Mouse (Mus musculus): ENCODE data around the gene Npnt. TPM values are rescaled to one million over a fixed set of nuclear protein-coding genes. Genes with fewer than 3 reads are reported as not detected.

The Npnt gene
- polyA plus RNA-seq, 1 experiment = 110 TPM

DNA sequence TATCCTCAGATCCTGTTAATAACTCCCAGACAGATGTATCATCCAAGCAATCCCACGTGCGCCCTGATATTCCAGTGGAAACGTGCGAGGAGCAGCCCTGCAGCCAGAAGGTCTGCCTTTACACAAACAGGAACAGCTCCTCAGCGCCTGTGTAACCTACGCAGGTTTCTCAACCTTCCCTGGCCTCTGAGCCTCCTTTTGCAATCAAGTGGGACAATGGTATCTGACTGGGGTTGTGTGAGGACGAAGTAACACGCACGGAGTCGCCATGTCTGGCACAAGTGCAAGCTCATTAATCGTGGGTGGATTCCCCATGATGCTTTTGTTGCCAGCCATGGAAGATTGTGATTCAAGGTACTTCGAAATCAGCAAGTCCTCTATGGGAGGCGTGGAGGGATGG, 86.2 kb downstream of the Npnt start:
- Histone ChIP-seq H3K36me3 (ENCODE audit: control insufficient read depth, insufficient read depth) (no peaks in the 10 kb centered on the region), H3ac (ENCODE audit: control insufficient read depth, insufficient read length, low read depth) (no peak overlapping the region), H3K4me3 (ENCODE audit: insufficient read depth, poor library complexity, severe bottlenecking) (no peak overlapping the region), H3K79me3 (ENCODE audit: low read depth) (no peaks in the 10 kb centered on the region), H3K27me3 (ENCODE audit: control insufficient read depth, insufficient read depth, insufficient read length) (no peaks in the 10 kb centered on the region), H3K79me2 (ENCODE audit: control insufficient read depth, insufficient read depth) (no peaks in the 10 kb centered on the region)
- no peak for TF ChIP-seq FOSL1 (IDR thresholded peaks at IDR 0.05; ENCODE audit: insufficient read depth, low read length, poor library complexity, severe bottlenecking)
- TF ChIP-seq CEBPB (IDR thresholded peaks at IDR 0.05; ENCODE audit: low read depth) = no peak
- no peak for TF ChIP-seq MYOD1 (IDR thresholded peaks at IDR 0.05; ENCODE audit: control insufficient read depth, insufficient read length, low read depth)

DNA sequence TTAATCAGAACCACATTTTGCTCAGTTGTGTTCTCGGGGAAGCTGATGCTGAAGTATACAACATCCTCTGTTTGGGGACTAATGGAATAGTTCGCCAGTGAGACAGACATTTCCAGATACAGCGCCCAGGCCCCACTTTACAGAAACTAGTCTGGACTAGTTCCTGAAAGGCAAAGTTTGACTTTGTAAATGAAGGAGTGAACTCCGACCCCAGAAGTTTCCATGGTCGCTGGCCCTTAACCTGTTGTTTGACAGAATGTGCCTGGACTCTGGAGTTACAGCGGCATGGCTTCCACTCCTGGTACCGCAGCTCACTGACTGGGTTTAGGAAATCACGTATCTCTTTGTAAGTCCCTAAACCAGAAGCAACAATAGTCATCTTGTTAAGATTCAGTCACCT, 89.3 kb downstream of the Npnt start:
- H3K27me3 ChIP-seq (ENCODE audit: control insufficient read depth, insufficient read depth, insufficient read length) = no peaks in the 10 kb centered on the region
- H3K79me3 ChIP-seq (ENCODE audit: low read depth) = no peaks in the 10 kb centered on the region
- TF ChIP-seq MYOG (IDR thresholded peaks at IDR 0.05; ENCODE audit: control insufficient read depth, extremely low read depth, insufficient read length) = no peak
- no peak for TF ChIP-seq USF1 (IDR thresholded peaks at IDR 0.05; ENCODE audit: low read depth)
- TF ChIP-seq CEBPB (IDR thresholded peaks at IDR 0.05; ENCODE audit: low read depth) = no peak
- TF ChIP-seq MAX (IDR thresholded peaks at IDR 0.05) = no peak
- H3ac ChIP-seq (ENCODE audit: control insufficient read depth, insufficient read length, low read depth) = no peak overlapping the region
- H3K4me3 ChIP-seq (ENCODE audit: insufficient read depth, poor library complexity, severe bottlenecking) = no peak overlapping the region
- no peaks in the 10 kb centered on the region for H3K79me2 ChIP-seq (ENCODE audit: control insufficient read depth, insufficient read depth)
- H3K36me3 ChIP-seq (ENCODE audit: control insufficient read depth, insufficient read depth) = no peaks in the 10 kb centered on the region

DNA sequence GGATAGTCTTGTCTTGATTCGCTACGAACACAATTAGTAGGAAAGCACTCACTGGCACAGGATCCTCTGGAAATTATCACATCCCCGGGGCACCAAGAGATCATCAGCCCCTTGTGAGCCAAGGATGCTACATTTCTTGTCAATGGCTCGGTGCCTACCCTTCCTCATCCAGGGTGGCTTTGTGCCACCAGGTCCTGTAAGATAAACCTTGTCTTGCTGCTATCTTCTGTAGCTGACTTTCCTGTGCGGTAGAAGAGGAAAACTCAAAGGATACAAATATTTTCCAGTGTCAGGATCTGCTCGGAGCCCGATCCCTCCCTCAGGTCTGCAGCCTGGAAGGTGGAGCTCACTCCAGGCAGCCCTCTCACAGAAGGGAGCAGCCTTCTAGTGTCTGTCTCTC, 90.5 kb downstream of the Npnt start:
- H3K79me2 ChIP-seq (ENCODE audit: control insufficient read depth, insufficient read depth) = no peaks in the 10 kb centered on the region
- H3ac ChIP-seq (ENCODE audit: control insufficient read depth, insufficient read length, low read depth) = no peak overlapping the region
- no peak overlapping the region for H3K4me3 ChIP-seq (ENCODE audit: insufficient read depth, poor library complexity, severe bottlenecking)
- H3K27me3 ChIP-seq (ENCODE audit: control insufficient read depth, insufficient read depth, insufficient read length) = no peaks in the 10 kb centered on the region
- no peaks in the 10 kb centered on the region for H3K36me3 ChIP-seq (ENCODE audit: control insufficient read depth, insufficient read depth)
- TF ChIP-seq MYOD1 (IDR thresholded peaks at IDR 0.05; ENCODE audit: control insufficient read depth, insufficient read length, low read depth) = no peak
- TF ChIP-seq CEBPB (IDR thresholded peaks at IDR 0.05; ENCODE audit: low read depth) = no peak
- TF ChIP-seq USF1 (IDR thresholded peaks at IDR 0.05; ENCODE audit: low read depth) = no peak
- no peak for TF ChIP-seq MYOG (IDR thresholded peaks at IDR 0.05; ENCODE audit: control insufficient read depth, extremely low read depth, insufficient read length)
- no peak for TF ChIP-seq CTCF (IDR thresholded peaks at IDR 0.05; ENCODE audit: control insufficient read depth, insufficient read depth, insufficient read length)
- no peak for TF ChIP-seq MAX (IDR thresholded peaks at IDR 0.05)
- no peak for TF ChIP-seq FOSL1 (IDR thresholded peaks at IDR 0.05; ENCODE audit: insufficient read depth, low read length, poor library complexity, severe bottlenecking)
- no peaks in the 10 kb centered on the region for H3K79me3 ChIP-seq (ENCODE audit: low read depth)

DNA sequence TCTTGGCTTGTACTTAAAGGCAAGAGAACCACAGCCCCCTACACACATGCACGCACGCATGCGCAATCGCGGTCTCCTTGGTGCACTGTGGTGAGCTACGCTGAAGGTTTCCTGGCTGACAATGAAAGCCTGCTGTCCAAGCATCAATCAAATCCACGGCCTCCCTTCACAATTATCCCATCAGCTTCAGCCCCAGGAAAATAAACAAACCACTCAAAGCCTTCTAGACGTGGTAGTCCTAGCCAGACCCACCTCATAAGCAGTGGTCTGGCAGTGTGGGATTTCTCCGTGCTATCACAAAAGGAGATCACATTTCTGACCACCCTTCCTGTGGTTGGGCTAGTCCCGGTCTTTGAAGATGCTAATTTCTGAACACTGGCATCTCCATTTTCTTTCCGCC, 91.2 kb downstream of the Npnt start:
- H3ac ChIP-seq (ENCODE audit: control insufficient read depth, insufficient read length, low read depth) = no peak overlapping the region
- H3K27me3 ChIP-seq (ENCODE audit: control insufficient read depth, insufficient read depth, insufficient read length) = no peaks in the 10 kb centered on the region
- H3K4me3 ChIP-seq (ENCODE audit: insufficient read depth, poor library complexity, severe bottlenecking) = no peak overlapping the region
- H3K79me3 ChIP-seq (ENCODE audit: low read depth) = no peaks in the 10 kb centered on the region
- no peak for TF ChIP-seq MYOD1 (IDR thresholded peaks at IDR 0.05; ENCODE audit: control insufficient read depth, insufficient read length, low read depth)
- TF ChIP-seq CTCF (IDR thresholded peaks at IDR 0.05; ENCODE audit: control insufficient read depth, insufficient read depth, insufficient read length) = no peak
- TF ChIP-seq MAX (IDR thresholded peaks at IDR 0.05) = no peak
- no peak for TF ChIP-seq FOSL1 (IDR thresholded peaks at IDR 0.05; ENCODE audit: insufficient read depth, low read length, poor library complexity, severe bottlenecking)
- H3K36me3 ChIP-seq (ENCODE audit: control insufficient read depth, insufficient read depth) = no peaks in the 10 kb centered on the region
- no peaks in the 10 kb centered on the region for H3K79me2 ChIP-seq (ENCODE audit: control insufficient read depth, insufficient read depth)

DNA sequence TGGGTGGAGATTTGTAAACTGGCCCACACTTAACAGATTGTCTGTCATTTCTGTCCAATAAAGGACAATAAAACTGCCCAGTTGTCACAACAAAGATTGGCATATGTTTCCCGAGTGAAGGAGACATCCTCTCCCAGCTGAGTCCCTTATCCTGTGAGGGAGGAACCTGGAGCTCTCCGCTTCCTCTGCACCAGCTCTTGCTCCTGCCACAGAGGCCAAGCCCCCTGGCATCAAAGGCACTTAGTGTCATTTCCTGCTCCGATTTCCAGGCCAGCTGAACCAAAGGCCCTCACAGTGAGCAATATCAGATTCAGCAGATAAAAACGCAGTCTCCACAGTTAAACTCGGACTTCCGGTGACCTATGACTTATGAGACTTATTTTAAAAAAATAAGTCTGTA, 93.4 kb downstream of the Npnt start:
- no peaks in the 10 kb centered on the region for H3K79me2 ChIP-seq (ENCODE audit: control insufficient read depth, insufficient read depth)

DNA sequence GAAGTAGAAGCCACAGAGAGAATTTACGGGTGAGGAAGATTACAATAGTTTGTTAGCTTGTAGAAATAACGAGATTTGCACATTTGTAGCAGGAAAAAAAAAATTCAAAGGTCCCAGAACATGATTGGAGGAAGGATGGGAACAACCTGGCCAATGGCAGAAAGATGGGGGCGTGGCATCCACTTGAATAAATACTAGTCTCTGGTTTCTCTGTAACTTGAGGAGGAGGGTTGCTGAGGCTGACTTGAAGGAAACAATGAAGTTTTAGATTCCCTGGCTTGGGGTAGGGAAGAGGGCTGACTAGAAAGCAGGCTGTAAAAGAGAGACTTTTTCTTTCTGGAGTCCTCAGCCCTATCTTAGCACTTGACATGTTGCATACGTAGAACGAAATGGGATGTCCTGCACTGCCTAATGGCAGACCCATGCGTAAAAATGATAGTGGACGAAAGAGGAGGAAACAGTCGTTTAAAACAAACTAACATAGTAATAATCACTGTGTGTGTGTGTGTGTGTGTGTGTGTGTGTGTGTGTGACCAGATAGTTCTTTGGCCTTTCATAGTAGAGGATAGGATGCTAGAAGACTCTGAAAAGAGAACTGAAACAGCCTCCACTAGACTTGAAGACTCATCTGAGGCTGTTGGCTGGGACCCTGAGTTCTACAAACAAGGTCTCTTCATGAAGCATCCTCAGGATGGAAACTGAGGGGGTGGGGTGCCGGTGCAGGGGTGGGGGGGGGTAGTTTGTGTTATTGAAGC, 94.5 kb downstream of the Npnt start:
- Histone ChIP-seq H3K36me3 (ENCODE audit: control insufficient read depth, insufficient read depth) (no peaks in the 10 kb centered on the region), H3K79me3 (ENCODE audit: low read depth) (no peaks in the 10 kb centered on the region), H3K79me2 (ENCODE audit: control insufficient read depth, insufficient read depth) (no peaks in the 10 kb centered on the region), H3K4me3 (ENCODE audit: insufficient read depth, poor library complexity, severe bottlenecking) (no peak overlapping the region), H3ac (ENCODE audit: control insufficient read depth, insufficient read length, low read depth) (no peak overlapping the region), H3K27me3 (ENCODE audit: control insufficient read depth, insufficient read depth, insufficient read length) (no peaks in the 10 kb centered on the region)
- TF ChIP-seq FOSL1 (IDR thresholded peaks at IDR 0.05; ENCODE audit: insufficient read depth, low read length, poor library complexity, severe bottlenecking) (no peak), USF1 (IDR thresholded peaks at IDR 0.05; ENCODE audit: low read depth) (no peak), MYOG (IDR thresholded peaks at IDR 0.05; ENCODE audit: control insufficient read depth, extremely low read depth, insufficient read length) (no peak), MAX (IDR thresholded peaks at IDR 0.05) (no peak), CEBPB (IDR thresholded peaks at IDR 0.05; ENCODE audit: low read depth) (no peak), MYOD1 (IDR thresholded peaks at IDR 0.05; ENCODE audit: control insufficient read depth, insufficient read length, low read depth) (no peak), CTCF (IDR thresholded peaks at IDR 0.05; ENCODE audit: control insufficient read depth, insufficient read depth, insufficient read length) (no peak)

More for the DNA sequence above, 93.4 kb downstream of the Npnt start:
- TF ChIP-seq FOSL1 (IDR thresholded peaks at IDR 0.05; ENCODE audit: insufficient read depth, low read length, poor library complexity, severe bottlenecking) (no peak), MAX (IDR thresholded peaks at IDR 0.05) (no peak), MYOD1 (IDR thresholded peaks at IDR 0.05; ENCODE audit: control insufficient read depth, insufficient read length, low read depth) (no peak), USF1 (IDR thresholded peaks at IDR 0.05; ENCODE audit: low read depth) (no peak), CEBPB (IDR thresholded peaks at IDR 0.05; ENCODE audit: low read depth) (no peak), CTCF (IDR thresholded peaks at IDR 0.05; ENCODE audit: control insufficient read depth, insufficient read depth, insufficient read length) (no peak), MYOG (IDR thresholded peaks at IDR 0.05; ENCODE audit: control insufficient read depth, extremely low read depth, insufficient read length) (no peak)
- Histone ChIP-seq H3K79me3 (ENCODE audit: low read depth) (no peaks in the 10 kb centered on the region), H3K36me3 (ENCODE audit: control insufficient read depth, insufficient read depth) (no peaks in the 10 kb centered on the region), H3ac (ENCODE audit: control insufficient read depth, insufficient read length, low read depth) (no peak overlapping the region), H3K27me3 (ENCODE audit: control insufficient read depth, insufficient read depth, insufficient read length) (no peaks in the 10 kb centered on the region), H3K4me3 (ENCODE audit: insufficient read depth, poor library complexity, severe bottlenecking) (no peak overlapping the region)

All from C2C12 (cell line).